Mouse (Mus musculus): Measurements from ENCODE around the gene Limch1. TPM values are rescaled to one million over a fixed set of nuclear protein-coding genes. Genes with fewer than 3 reads are reported as not detected.

Limch1 gene
- total RNA-seq, 2 experiments from 2014 or later: 97.7 to 103 TPM

DNA sequence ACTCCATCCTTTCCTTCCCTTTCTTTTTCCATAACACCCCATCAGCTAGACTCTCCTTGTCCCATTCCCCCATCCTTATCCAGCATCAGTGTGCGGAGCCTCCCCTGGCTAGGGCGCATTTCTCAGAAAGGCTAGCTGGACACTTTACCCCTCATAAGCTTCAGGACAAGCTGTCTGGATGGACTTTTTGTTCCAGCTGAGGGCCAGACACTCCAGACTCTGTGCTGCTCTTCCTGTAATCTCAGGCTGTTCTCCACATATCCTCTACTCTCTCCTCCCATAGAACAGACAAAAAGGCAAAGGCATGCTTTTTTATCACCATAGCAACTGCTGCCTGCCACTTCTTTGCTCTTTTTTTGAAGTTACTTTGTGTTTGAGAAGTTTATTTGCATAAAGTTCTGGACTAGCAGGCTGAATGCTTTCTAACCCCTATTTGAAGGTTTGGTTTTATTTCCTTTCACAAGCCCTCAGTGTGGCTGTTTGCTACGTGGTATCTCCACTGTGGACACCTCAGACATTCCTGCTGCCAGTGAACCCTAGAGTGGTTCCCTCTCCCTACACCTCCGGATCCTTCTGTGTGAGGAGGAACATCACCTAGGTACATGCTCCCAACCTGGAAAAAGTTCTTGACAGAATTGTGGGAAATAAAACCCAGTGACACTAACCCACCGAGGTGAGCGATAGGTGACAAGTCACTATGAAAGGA lies 77.0 kb downstream of the Limch1 start:
- intact Hi-C loops (cut with DNase I): no loop called here
- no peak for DNase-seq

DNA sequence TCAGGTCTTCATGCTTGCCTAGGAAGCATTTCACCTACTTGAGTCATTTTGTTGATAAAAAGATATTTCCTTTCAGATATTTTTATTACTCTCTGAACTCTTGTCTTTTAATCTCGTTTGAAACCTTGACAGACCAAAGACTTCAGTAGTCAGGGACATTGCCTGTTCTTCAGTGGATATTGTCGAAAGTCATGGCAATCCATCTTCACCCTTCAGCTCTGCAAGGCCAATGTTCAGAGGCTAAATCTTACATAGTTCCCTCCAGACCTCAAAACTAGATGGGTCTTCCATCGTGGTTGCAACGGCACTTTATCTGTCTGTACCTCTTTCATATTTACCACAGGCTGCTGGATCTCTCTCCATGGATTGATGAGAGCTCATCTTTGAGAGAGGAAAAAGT lies 80.0 kb downstream of the Limch1 start:
- intact Hi-C loops (cut with DNase I): no loop called here
- DNase-seq: no peak

GRCm38 (mm10) chr5:66826844-66827243 lies 81.2 kb downstream of the Limch1 start:
- intact Hi-C loops (cut with DNase I): no loop called here
- no peak for DNase-seq

GRCm38 (mm10) chr5:66829505-66829904 lies 83.9 kb downstream of the Limch1 start:
- DNase-seq: no peak
- intact Hi-C loops (cut with DNase I): no loop called here

- DNase-seq: no peak
- intact Hi-C loops (cut with DNase I): no loop called here
Observed at GRCm38 (mm10) chr5:66830206-66830605, 84.6 kb downstream of the Limch1 start.

DNA sequence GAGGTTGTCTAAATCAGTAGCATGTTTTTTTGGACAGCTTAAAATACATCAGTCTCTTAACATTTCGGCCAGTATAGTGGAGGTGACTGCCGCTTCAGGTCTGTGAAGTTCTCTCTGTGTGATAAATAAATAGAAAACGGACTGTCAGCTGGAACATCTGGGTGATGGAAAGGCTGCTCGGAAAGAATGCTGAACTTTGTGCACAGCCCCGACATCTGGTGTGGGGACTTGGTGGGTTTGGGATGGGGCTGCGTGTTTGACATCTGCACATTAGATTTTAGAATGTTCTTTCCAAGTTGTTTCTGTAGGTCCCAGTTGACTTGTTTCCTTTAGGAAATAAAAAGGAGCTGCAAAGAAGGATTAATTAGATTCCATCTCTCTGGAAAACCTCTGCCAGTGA lies 89.1 kb downstream of the Limch1 start:
- DNase-seq: no peak
- intact Hi-C loops (cut with DNase I): no loop called here

DNA sequence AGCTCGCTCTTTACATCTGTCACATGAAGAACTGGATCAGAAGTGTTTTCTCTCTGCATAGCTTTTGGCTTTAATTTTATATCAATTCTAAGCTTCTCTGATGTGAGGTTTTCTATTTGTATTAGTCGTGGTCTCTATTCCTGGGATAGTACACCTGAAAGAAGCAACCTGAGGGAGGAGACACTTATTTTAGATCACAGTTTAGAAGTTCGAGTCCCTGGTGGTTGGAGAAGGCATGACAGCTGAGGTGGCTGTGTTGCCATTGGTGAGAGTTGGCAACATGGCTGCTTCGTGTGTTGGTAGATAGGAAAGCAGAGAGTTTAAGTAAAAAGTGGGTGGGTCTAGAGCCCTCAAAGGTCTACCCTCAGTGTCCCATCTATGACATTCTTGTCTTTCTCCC lies 91.3 kb downstream of the Limch1 start:
- no peak for DNase-seq
- intact Hi-C loops (cut with DNase I): no loop called here

GRCm38 (mm10) chr5:66841971-66842370 lies 96.3 kb downstream of the Limch1 start:
- intact Hi-C loops (cut with DNase I): no loop called here
- DNase-seq: no peak

DNA sequence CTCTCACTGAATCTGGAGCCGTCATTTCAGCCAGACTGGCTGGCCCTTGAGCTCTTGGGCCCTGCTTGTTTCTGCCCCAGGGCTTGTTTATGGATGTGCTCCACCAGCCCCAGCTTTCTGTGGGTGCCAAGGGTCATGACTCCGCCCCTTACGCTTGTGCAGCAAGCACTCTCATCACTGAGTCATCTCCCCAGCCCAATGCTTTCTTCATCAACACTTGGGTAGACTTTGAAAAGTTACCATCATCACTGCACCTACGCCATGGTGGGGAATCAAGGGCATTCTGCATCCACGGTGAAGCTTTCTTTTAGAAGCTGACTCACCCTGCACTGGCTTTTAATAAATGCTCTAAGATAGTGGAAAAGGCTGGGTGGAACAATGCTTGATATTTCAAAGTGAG lies 97.1 kb downstream of the Limch1 start:
- DNase-seq: no peak
- intact Hi-C loops (cut with DNase I): no loop called here

GRCm38 (mm10) chr5:66848136-66848535 lies 102.5 kb downstream of the Limch1 start:
- DNase-seq: no peak
- intact Hi-C loops (cut with DNase I): no loop called here

- peak in 1 of 2 experiments; percentile 19 for DNase-seq
- intact Hi-C loops (cut with DNase I): no loop called here
Observed at GRCm38 (mm10) chr5:66849148-66849547, 103.5 kb downstream of the Limch1 start.

DNA sequence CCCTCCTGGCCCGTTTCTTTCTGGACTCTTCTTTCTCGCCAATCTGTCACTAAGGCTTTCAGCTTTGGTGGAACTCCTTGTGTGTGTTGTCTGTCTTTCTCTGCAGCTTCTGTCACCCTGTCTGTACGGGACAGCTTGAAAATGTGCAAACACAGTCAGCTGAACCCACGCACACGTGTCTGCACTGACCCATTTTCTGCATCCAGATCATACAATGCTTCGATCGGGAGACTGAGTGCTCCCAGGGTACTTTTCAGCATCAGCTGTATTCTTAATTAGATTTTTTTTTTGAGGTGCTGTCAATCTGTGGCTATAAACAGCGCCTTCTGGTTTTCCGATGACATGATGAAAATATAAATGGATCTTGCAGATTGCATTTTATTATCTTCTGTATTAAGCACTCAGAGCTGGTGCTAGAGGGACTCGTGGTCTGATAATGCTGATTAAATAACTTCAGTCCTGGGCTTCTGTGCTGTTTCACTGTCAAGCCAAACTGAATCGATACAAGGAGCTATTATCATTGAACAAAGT lies 105.2 kb downstream of the Limch1 start:
- no peak for DNase-seq
- intact Hi-C loops (cut with DNase I): no loop called here

- intact Hi-C loops (cut with DNase I): no loop called here
Observed at GRCm38 (mm10) chr5:66851708-66852107, 106.1 kb downstream of the Limch1 start.

GRCm38 (mm10) chr5:66854263-66854662 lies 108.6 kb downstream of the Limch1 start:
- intact Hi-C loops (cut with DNase I): no loop called here
- DNase-seq: no peak

More at GRCm38 (mm10) chr5:66851708-66852107, 106.1 kb downstream of the Limch1 start:
- no peak for DNase-seq

- intact Hi-C loops (cut with DNase I): no loop called here
- no peak for DNase-seq
Observed at GRCm38 (mm10) chr5:66855358-66856107, 109.9 kb downstream of the Limch1 start.

DNA sequence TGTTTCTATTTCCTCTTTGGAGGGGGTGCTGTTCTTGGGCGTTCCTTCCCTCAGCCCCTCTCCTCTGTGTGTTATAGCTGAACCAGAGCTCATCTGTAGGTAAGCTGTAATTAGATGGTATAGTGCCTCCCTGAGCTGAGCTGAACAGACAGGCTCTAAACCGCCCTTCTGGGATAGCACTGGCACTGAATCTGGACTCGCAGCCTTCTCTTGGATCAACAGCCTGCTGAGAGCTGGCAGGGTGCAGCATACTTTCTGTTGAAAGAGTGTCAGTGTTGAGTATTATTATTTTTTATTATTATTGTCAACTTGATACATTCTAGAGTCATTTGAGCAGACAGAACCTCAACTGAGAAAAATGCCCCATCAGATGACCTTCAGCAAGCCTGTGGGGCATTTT lies 113.9 kb downstream of the Limch1 start:
- DNase-seq: no peak
- intact Hi-C loops (cut with DNase I): no loop called here

DNA sequence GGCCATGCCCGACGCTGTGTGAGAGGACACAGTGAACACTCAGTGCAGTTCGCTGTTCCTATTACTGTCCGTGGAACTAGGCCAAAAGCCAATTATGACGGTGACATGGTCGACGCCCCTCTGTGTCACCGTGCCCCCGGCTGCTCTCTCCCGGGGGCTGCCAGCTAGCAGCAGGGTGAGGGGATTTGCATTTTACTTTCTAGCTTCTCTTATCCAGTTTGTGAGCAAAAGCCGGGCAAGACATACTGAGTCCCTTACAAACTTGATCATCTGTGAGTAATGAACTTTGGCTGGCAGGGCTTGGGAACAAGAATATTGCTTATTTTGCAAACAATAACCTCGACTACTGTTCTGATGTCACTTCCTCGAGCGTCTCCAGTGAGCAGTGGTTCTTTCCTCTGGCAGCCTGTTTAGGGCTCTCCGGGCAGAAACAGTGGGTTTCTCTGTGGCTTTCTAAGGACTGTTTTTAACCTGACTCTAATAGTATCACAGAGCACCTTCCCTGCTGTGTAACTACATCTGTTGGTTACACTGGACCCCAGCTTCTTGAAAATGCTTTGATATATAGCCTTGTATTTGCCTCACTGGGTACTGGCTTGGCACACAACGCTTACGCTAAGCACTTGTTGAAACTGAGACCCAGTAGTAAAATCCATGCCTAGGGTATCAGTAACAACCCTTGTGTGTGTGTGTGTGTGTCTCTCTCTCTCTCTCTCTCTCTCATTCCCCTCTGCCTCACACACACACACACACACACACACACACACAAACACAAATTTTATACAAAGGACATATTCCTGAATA lies 115.8 kb downstream of the Limch1 start:
- intact Hi-C loops (cut with DNase I): no loop called here
- no peak for DNase-seq

DNA sequence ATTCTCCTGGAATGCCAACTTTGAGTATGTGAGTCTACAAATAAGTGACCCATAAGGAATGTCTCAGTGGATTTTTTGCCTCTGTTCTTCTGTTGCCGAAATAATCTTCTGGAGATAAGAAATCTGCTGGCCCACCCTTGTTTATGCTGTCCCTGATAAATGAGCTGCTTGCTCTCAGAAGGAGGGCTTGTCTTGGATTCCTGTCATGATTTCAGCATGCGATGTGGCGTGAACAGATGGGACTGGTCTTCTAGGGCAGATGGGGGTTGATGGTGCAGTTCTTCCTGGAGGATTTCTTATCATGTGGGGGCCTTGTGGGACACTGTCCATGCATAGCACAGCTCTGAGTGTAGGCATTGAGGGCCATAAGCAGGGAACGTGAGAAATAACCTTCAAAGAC lies 116.5 kb downstream of the Limch1 start:
- intact Hi-C loops (cut with DNase I): no loop called here

DNA sequence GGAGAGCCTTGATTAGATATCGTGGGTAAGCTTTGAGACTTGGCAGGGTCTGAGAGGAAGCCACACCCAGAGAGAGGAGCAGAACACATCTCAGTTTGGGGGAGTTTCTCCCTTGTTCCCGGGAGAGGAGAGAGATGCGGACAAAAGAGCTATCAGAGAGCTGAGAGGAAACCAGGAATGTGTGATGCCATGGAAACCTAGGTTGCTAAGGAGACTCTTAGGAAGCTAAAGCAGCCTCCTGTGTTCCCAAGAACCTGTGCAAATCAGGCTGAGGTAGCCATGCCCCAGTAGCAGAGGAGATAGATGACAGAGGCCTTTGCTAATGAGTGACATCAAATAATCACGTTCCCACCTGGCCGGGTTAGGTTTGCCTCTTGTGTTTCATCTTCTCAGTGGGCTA lies 119.6 kb downstream of the Limch1 start:
- intact Hi-C loops (cut with DNase I): no loop called here

More for the DNA sequence above, 116.5 kb downstream of the Limch1 start:
- DNase-seq: no peak

GRCm38 (mm10) chr5:66866019-66866418 lies 120.4 kb downstream of the Limch1 start:
- no peak for DNase-seq
- intact Hi-C loops (cut with DNase I): no loop called here

More for the DNA sequence above, 119.6 kb downstream of the Limch1 start:
- no peak for DNase-seq

DNA sequence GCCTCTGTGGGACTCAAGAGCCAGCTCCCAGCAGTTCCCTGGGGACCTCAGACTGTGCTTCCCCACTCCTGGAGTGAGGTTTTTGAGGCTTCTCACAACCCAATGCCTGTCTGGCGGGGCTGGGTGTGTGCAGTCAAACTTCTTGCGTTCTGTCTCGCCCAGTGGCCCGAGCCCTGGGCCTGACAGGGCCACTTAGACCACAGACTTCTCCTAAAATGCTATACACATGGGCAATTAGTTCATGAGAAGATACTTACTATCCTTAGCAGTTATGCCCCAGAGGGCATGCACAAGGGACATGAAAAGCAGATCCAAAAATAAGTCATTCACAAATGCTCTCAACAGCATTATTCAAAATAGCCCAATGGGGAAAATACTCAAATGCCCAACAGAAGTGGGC lies 123.9 kb downstream of the Limch1 start:
- intact Hi-C loops (cut with DNase I): no loop called here
- DNase-seq: no peak
